Mouse (Mus musculus) hindbrain, postnatal 0 days (tissue): ENCODE measurements at regions not wholly inside any gene's neighbourhood (a gene's known extent, or its start where the extent isn't known, plus 50 kb on each side); places are given as distances from the start of the nearest gene placed in this dataset.
A peak's percentile ranks its signal among the peaks of the same experiment; 100 is the strongest.

Source experiments
- ATAC-seq: fragments of 200-750 bp; cut with Nextera tagmentation; 2 replicates; pipeline ENCODE4 v1.8.0; 2017; ENCODE audit warnings: mild to moderate bottlenecking, moderate TSS enrichment, moderate library complexity
- DNase-seq: peaks from one replicate; pipeline ENCODE4 v3.0.0-alpha.2; 2015; ENCODE audit warnings: low spot score
- H3K27ac ChIP-seq: fragments of 300-500 bp; sonication (generic); 2 replicates; pipeline ENCODE4 v1.5.1; 2014; ENCODE audit warnings: mild to moderate bottlenecking
- H3K27me3 ChIP-seq: fragments of 300-500 bp; sonication (generic); 2 replicates; pipeline ENCODE4 v1.6.1; 2014; ENCODE audit warnings: low read length, mixed read lengths; ENCODE audit not compliant: insufficient read depth
- H3K36me3 ChIP-seq: fragments of 300-500 bp; sonication (generic); 2 replicates; pipeline ENCODE4 v1.6.1; 2014; ENCODE audit warnings: low read length, mixed read lengths; ENCODE audit not compliant: insufficient read depth
- H3K4me1 ChIP-seq: fragments of 300-500 bp; sonication (generic); 2 replicates; pipeline ENCODE4 v1.6.1; 2014; ENCODE audit warnings: antibody characterized with exemption, low read length, mixed read lengths; ENCODE audit not compliant: insufficient read depth
- H3K4me2 ChIP-seq: fragments of 300-500 bp; sonication (generic); 2 replicates; pipeline ENCODE4 v1.6.1; 2014; ENCODE audit warnings: low read depth, mild to moderate bottlenecking, low read length, moderate library complexity, mixed read lengths
- H3K4me3 ChIP-seq: fragments of 300-500 bp; sonication (generic); 2 replicates; pipeline ENCODE4 v1.5.1; 2014; ENCODE audit warnings: low read length
- H3K9ac ChIP-seq: fragments of 300-500 bp; sonication (generic); replicated peaks from 2 replicates; pipeline ENCODE4 v1.6.1; 2014; ENCODE audit warnings: mild to moderate bottlenecking, low read length, moderate library complexity, mixed read lengths
- H3K9me3 ChIP-seq: fragments of 300-500 bp; sonication (generic); 2 replicates; pipeline ENCODE4 v1.6.1; 2016; ENCODE audit warnings: low read length, mixed read lengths
- CTCF ChIP-seq: IDR thresholded peaks from 2 replicates; pipeline ENCODE4 v1.5.1; 2016; ENCODE audit warnings: antibody characterized with exemption, control low read depth, low read depth
- WGBS: fragments of 180-500 bp; shearing (Covaris S2); extraction: QIAGEN DNeasy Blood & Tissue Kit; methylation state at CpG from one replicate; pipeline ENCODE4 v1.1.7; 2014; 5-methylcytosine and 5-hydroxymethylcytosine counted together

DNA sequence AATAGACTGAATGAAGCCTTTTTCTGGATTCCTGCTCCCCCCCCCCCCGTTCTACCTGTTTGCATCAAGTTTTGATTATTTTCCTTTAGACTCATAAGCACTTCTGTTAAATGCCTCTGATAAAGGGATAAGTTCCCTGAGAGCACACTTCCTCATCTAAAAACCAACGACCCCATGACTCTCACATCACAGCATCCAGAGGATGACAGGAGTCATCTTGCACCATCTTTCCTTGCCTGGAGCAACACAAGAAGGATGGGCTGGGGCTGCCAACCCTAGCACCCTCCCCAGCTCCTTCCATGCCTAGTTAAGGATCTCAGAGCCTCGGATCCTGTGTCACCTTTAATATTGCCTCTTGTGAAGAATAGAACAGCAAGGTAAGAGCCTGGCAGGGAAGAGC, 170.0 kb downstream of the Ktn1 start:
- DNase-seq, result no peak
- Histone ChIP-seq H3K36me3 (no peaks in the 10 kb centered on the region), H3K9ac (no peak overlapping the region), H3K9me3 (no peaks in the 10 kb centered on the region), H3K4me2 (no peak overlapping the region), H3K27ac (no peak overlapping the region), H3K4me3 (no peak overlapping the region), H3K27me3 (no peaks in the 10 kb centered on the region), H3K4me1 (peaks cover 4% of the 10 kb centered on the region; the same call in 1 of the 2 replicates)
- 77% methylated on average over 3 of the region's 3 CpGs for WGBS
- ATAC-seq, result no peak
- no peak for TF ChIP-seq CTCF

- Histone ChIP-seq H3K9ac (no peak overlapping the region), H3K4me3 (no peak overlapping the region), H3K4me1 (peaks cover 4% of the 10 kb centered on the region; the same call in 1 of the 2 replicates), H3K9me3 (no peaks in the 10 kb centered on the region), H3K36me3 (no peaks in the 10 kb centered on the region), H3K4me2 (no peak overlapping the region), H3K27ac (no peak overlapping the region), H3K27me3 (no peaks in the 10 kb centered on the region)
- DNase-seq (no peak), ATAC-seq (no peak)
- WGBS, result 57% methylated on average over 3 of the region's 3 CpGs
- no peak for TF ChIP-seq CTCF
These were observed 170.4 kb downstream of the Ktn1 start for GRCm38 (mm10) chr14:47818641-47819040.

- Histone ChIP-seq H3K4me3 (no peak overlapping the region), H3K9me3 (no peaks in the 10 kb centered on the region), H3K4me1 (peaks cover 4% of the 10 kb centered on the region; the same call in 1 of the 2 replicates), H3K36me3 (no peaks in the 10 kb centered on the region), H3K4me2 (no peak overlapping the region), H3K27ac (no peak overlapping the region), H3K27me3 (no peaks in the 10 kb centered on the region), H3K9ac (no peak overlapping the region)
- ATAC-seq, result peak; percentile 63; the same call in 1 of the 2 replicates
- no peak for TF ChIP-seq CTCF
- DNase-seq, result peak; percentile 65
- 54% methylated on average over 13 of the region's 13 CpGs for WGBS
These were observed 172.4 kb downstream of the Ktn1 start for GRCm38 (mm10) chr14:47820571-47821143.

GRCm38 (mm10) chr14:47823182-47823581, 174.9 kb downstream of the Ktn1 start:
- Histone ChIP-seq H3K4me2 (no peak overlapping the region), H3K27ac (no peak overlapping the region), H3K9me3 (no peaks in the 10 kb centered on the region), H3K4me1 (peaks cover 4% of the 10 kb centered on the region; the same call in 1 of the 2 replicates), H3K36me3 (no peaks in the 10 kb centered on the region), H3K27me3 (no peaks in the 10 kb centered on the region), H3K9ac (no peak overlapping the region), H3K4me3 (no peak overlapping the region)
- DNase-seq (no peak), ATAC-seq (no peak)
- no peak for TF ChIP-seq CTCF
- WGBS, result 50% methylated on average over 9 of the region's 9 CpGs

DNA sequence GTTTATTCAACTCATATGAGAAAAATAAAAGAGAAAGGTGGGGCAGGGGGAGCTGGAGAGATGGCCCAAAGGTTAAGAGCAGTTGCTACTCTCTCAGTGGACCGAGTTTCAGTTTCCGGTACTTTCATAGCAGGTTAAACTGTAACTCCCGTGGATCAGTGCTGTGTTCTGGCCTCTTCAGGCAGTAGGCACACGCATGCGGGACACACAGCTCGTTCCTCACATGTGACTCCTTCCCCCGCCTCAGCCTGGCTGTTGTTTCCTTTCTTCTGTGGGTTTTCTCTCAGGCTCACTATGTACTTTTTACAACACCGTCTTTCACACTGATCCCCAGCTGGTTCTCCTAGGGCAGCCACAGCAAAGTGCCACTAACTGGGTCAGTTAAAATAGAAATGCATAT, 175.4 kb downstream of the Ktn1 start:
- TF ChIP-seq CTCF, result no peak
- 75% methylated on average over 8 of the region's 8 CpGs for WGBS
- ATAC-seq, result no peak

GRCm38 (mm10) chr14:47825446-47825956, 177.3 kb downstream of the Ktn1 start:
- ATAC-seq, result no peak
- WGBS, result 82% methylated on average over 3 of the region's 3 CpGs
- no peak for TF ChIP-seq CTCF

More for the DNA sequence above, 175.4 kb downstream of the Ktn1 start:
- H3K27ac ChIP-seq, result no peak overlapping the region
- H3K27me3 ChIP-seq, result no peaks in the 10 kb centered on the region
- H3K36me3 ChIP-seq, result no peaks in the 10 kb centered on the region
- H3K9me3 ChIP-seq, result no peaks in the 10 kb centered on the region
- no peak overlapping the region for H3K9ac ChIP-seq
- no peak overlapping the region for H3K4me2 ChIP-seq
- no peak overlapping the region for H3K4me3 ChIP-seq
- peaks cover 4% of the 10 kb centered on the region; the same call in 1 of the 2 replicates for H3K4me1 ChIP-seq
- DNase-seq, result no peak

DNA sequence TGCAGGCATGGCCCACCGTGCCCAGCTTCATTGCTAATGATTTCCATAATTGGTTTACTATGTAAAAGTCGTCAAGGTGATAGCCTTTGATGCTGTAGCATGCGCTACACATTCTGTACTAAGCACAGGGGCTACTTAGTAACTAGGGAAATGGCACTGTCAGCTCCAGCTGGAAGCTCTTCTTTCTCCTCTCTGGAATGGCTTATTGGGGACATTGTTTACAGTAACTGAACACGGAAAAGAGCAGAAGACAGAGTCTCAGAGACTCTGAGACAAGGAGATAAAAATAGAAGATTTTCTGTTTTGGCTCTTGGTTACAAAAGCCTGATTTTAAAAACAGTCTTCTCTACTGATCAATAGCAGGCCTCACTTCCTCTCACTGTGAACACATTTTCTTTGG, 178.3 kb downstream of the Ktn1 start:
- Histone ChIP-seq H3K4me3 (no peak overlapping the region), H3K4me2 (no peak overlapping the region), H3K4me1 (no peaks in the 10 kb centered on the region), H3K36me3 (no peaks in the 10 kb centered on the region), H3K9ac (no peak overlapping the region), H3K27me3 (no peaks in the 10 kb centered on the region), H3K27ac (no peak overlapping the region), H3K9me3 (no peaks in the 10 kb centered on the region)
- DNase-seq (no peak), ATAC-seq (no peak)
- 48% methylated on average over 4 of the region's 4 CpGs for WGBS
- no peak for TF ChIP-seq CTCF

More at GRCm38 (mm10) chr14:47825446-47825956, 177.3 kb downstream of the Ktn1 start:
- Histone ChIP-seq H3K36me3 (no peaks in the 10 kb centered on the region), H3K4me3 (no peak overlapping the region), H3K4me1 (peaks cover under 1% of the 10 kb centered on the region; the same call in 1 of the 2 replicates), H3K27ac (no peak overlapping the region), H3K9ac (no peak overlapping the region), H3K9me3 (no peaks in the 10 kb centered on the region), H3K4me2 (no peak overlapping the region), H3K27me3 (no peaks in the 10 kb centered on the region)
- DNase-seq, result no peak
